Mouse (Mus musculus) lung, postnatal 0 days (tissue): ENCODE data around the gene Kbtbd7.
"Not testable (repeated sequence)": the region's sequence is repeated elsewhere in the genome, so short reads cannot be mapped to it uniquely, and the experiment has no call there.

Source experiments
- CTCF ChIP-seq: IDR thresholded peaks from 2 replicates; pipeline ENCODE4 v1.5.1; 2016; ENCODE audit warnings: antibody characterized with exemption, mild to moderate bottlenecking
- EP300 ChIP-seq: IDR thresholded peaks from 2 replicates; pipeline ENCODE4 v1.6.1; 2016; ENCODE audit warnings: antibody characterized with exemption, mild to moderate bottlenecking, control low read depth

- TF ChIP-seq EP300, CTCF: not testable (repeated sequence)
Observed at GRCm38 (mm10) chr14:79426730-79427365, 537 bp downstream of the Kbtbd7 start.
